Mouse (Mus musculus) ES-Bruce4 (cell line): ENCODE measurements around the gene Mgat4a.

Experiments
- CTCF ChIP-seq: IDR thresholded peaks from one replicate; pipeline ENCODE4 v1.8.1; 2011; ENCODE audit warnings: low read depth, low read length
- EP300 ChIP-seq: IDR thresholded peaks from 2 replicates; pipeline ENCODE4 v1.6.1; 2011; ENCODE audit warnings: low read depth, low read length; ENCODE audit not compliant: insufficient read depth
- POLR2A ChIP-seq: IDR thresholded peaks from one replicate; pipeline ENCODE4 v1.8.1; 2011; ENCODE audit warnings: low read length; ENCODE audit not compliant: insufficient read depth

DNA sequence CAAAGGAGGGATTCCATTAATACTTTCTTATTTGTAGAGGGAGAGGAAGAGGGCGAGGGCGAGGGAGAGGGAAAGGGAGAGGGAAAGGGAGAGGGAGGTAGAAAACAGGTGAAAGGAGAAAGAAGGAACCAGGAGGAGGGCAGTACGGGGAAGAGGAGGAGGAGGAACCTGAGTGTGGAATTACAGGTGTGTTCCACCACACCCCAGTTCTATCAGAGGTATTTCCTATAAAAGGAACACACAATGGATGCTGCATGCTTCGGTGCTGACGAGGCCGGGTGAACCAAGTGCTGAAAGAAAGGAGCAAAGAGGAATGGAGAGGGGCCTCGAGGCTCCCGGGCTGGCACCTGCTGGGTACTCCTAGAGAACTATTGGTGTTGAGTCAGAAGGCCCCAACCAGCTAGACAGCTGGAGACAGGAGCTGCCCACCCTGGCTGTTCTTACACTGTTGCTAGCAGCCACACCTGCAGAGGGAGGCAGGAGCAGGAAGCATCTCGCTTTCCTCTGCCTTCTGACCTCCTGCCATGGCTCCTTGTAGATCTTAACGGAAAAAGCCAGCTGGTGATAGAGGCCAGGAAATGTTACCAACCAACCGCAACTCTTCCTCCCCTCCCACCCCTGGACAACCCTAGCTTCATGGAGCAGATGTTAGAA, 5.7 kb upstream of the Mgat4a start:
- no peak for TF ChIP-seq CTCF
- no peak for TF ChIP-seq EP300
- no peak for TF ChIP-seq POLR2A
